Mouse (Mus musculus): ENCODE results near the gene Sfxn3. TPM values are rescaled to one million over a fixed set of nuclear protein-coding genes. Genes with fewer than 3 reads are reported as not detected.

Sfxn3 gene
- polyA plus RNA-seq, 1 experiment, result 43.4 TPM

GRCm38 (mm10) chr19:45045236-45045635, 2.1 kb upstream of the Sfxn3 start:
- no peak for TF ChIP-seq TCF12 (IDR thresholded peaks at IDR 0.05; ENCODE audit: insufficient read depth, poor library complexity, severe bottlenecking)
- TF ChIP-seq MYOG (IDR thresholded peaks at IDR 0.05; ENCODE audit: control insufficient read depth in 1 of 3, insufficient read depth in 1 of 3, insufficient read length in 2 of 3, low read depth in 2 of 3), result peak in 1 of 3 experiments; percentile 32
- Histone ChIP-seq H3K36me3 (ENCODE audit: control insufficient read depth, insufficient read depth) (peaks cover 14% of the 10 kb centered on the region), H3K79me2 (ENCODE audit: control insufficient read depth, insufficient read depth) (peaks cover 19% of the 10 kb centered on the region), H3K4me3 (peak overlapping the region; percentile 59), H3ac (ENCODE audit: control insufficient read depth, insufficient read length) (no peak overlapping the region), H3K4me2 (ENCODE audit: low read depth) (peak overlapping the region; percentile 90), H3K27me3 (ENCODE audit: control insufficient read depth, insufficient read depth, insufficient read length) (no peaks in the 10 kb centered on the region)

- Histone ChIP-seq H3K79me2 (ENCODE audit: control insufficient read depth, insufficient read depth) (peaks cover 22% of the 10 kb centered on the region), H3K36me3 (ENCODE audit: control insufficient read depth, insufficient read depth) (peaks cover 15% of the 10 kb centered on the region), H3K4me3 (peak within 1 kb of the TSS; percentile 59), H3K4me2 (ENCODE audit: low read depth) (peak within 1 kb of the TSS; percentile 90), H3K27me3 (ENCODE audit: control insufficient read depth, insufficient read depth, insufficient read length) (no peaks in the 10 kb centered on the region), H3ac (ENCODE audit: control insufficient read depth, insufficient read length) (no peak within 1 kb of the TSS)
- TF ChIP-seq POLR2AphosphoS2 (IDR thresholded peaks at IDR 0.05; ENCODE audit: insufficient read length, low read depth) (peak; percentile 22), MYOG (IDR thresholded peaks at IDR 0.05; ENCODE audit: control insufficient read depth in 1 of 3, insufficient read depth in 1 of 3, insufficient read length in 2 of 3, low read depth in 2 of 3) (no peak), CEBPB (IDR thresholded peaks at IDR 0.05; ENCODE audit: insufficient read depth, poor library complexity, severe bottlenecking) (0 out of 2 replicates have a peak, but pooled peaks have one; percentile 15)
Observed at GRCm38 (mm10) chr19:45045651-45046050, 1.7 kb upstream of the Sfxn3 start, which contains the start of gene Pdzd7. Gene Pdzd7, minus strand, starts transcription at chr19:45045717.

- H3K4me2 ChIP-seq (ENCODE audit: low read depth), result peak overlapping the region; percentile 90
- H3K4me3 ChIP-seq, result peak overlapping the region; percentile 59
- TF ChIP-seq POLR2A (IDR thresholded peaks at IDR 0.05; ENCODE audit: insufficient read length, low read depth), result peak; percentile 37
- peak in 1 of 3 experiments; percentile 0 for TF ChIP-seq MYOD1 (IDR thresholded peaks at IDR 0.05; ENCODE audit: control insufficient read depth in 1 of 3, insufficient read length in 2 of 3, low read depth in 2 of 3)
- no peak for TF ChIP-seq TCF3 (IDR thresholded peaks at IDR 0.05; ENCODE audit: insufficient read length, low read depth)
- peaks cover 15% of the 10 kb centered on the region for H3K36me3 ChIP-seq (ENCODE audit: control insufficient read depth, insufficient read depth)
- H3K79me2 ChIP-seq (ENCODE audit: control insufficient read depth, insufficient read depth), result peaks cover 22% of the 10 kb centered on the region
- no peak overlapping the region for H3ac ChIP-seq (ENCODE audit: control insufficient read depth, insufficient read length)
- no peaks in the 10 kb centered on the region for H3K27me3 ChIP-seq (ENCODE audit: control insufficient read depth, insufficient read depth, insufficient read length)
Observed at GRCm38 (mm10) chr19:45046523-45047321, 581 bp upstream of the Sfxn3 start.

GRCm38 (mm10) chr19:45047935-45048643, 786 bp downstream of the Sfxn3 start:
- TF ChIP-seq CEBPB (IDR thresholded peaks at IDR 0.05; ENCODE audit: insufficient read depth, poor library complexity, severe bottlenecking) (no peak), POLR2A (IDR thresholded peaks at IDR 0.05; ENCODE audit: insufficient read length, low read depth) (peak; percentile 4), USF1 (IDR thresholded peaks at IDR 0.05; ENCODE audit: low read depth) (peak; percentile 13)
- H3K27me3 ChIP-seq (ENCODE audit: control insufficient read depth, insufficient read depth, insufficient read length), result no peaks in the 10 kb centered on the region
- peak overlapping the region; percentile 90 for H3K4me2 ChIP-seq (ENCODE audit: low read depth)
- peak overlapping the region; percentile 59 for H3K4me3 ChIP-seq
- peak overlapping the region; percentile 26 for H3ac ChIP-seq (ENCODE audit: control insufficient read depth, insufficient read length)
- H3K79me2 ChIP-seq (ENCODE audit: control insufficient read depth, insufficient read depth), result peaks cover 22% of the 10 kb centered on the region
- H3K36me3 ChIP-seq (ENCODE audit: control insufficient read depth, insufficient read depth), result peaks cover 21% of the 10 kb centered on the region

GRCm38 (mm10) chr19:45048644-45049365, 1.5 kb downstream of the Sfxn3 start:
- Histone ChIP-seq H3K79me2 (ENCODE audit: control insufficient read depth, insufficient read depth) (peaks cover 22% of the 10 kb centered on the region), H3K27me3 (ENCODE audit: control insufficient read depth, insufficient read depth, insufficient read length) (no peaks in the 10 kb centered on the region), H3K4me3 (peak overlapping the region; percentile 59), H3K4me2 (ENCODE audit: low read depth) (peak overlapping the region; percentile 90), H3K36me3 (ENCODE audit: control insufficient read depth, insufficient read depth) (peaks cover 21% of the 10 kb centered on the region), H3ac (ENCODE audit: control insufficient read depth, insufficient read length) (peak overlapping the region; percentile 26)
- no peak for TF ChIP-seq MYOG (IDR thresholded peaks at IDR 0.05; ENCODE audit: control insufficient read depth in 1 of 3, insufficient read depth in 1 of 3, insufficient read length in 2 of 3, low read depth in 2 of 3)
- no peak for TF ChIP-seq TCF3 (IDR thresholded peaks at IDR 0.05; ENCODE audit: insufficient read length, low read depth)
- no peak for TF ChIP-seq REST (IDR thresholded peaks at IDR 0.05; ENCODE audit: insufficient read depth, insufficient read length)
- TF ChIP-seq SRF (IDR thresholded peaks at IDR 0.05; ENCODE audit: control insufficient read depth, insufficient read length, low read depth), result no peak
- no peak for TF ChIP-seq CEBPB (IDR thresholded peaks at IDR 0.05; ENCODE audit: insufficient read depth, poor library complexity, severe bottlenecking)
- no peak for TF ChIP-seq POLR2AphosphoS2 (IDR thresholded peaks at IDR 0.05; ENCODE audit: insufficient read length, low read depth)
- TF ChIP-seq MYOD1 (IDR thresholded peaks at IDR 0.05; ENCODE audit: control insufficient read depth in 1 of 3, insufficient read length in 2 of 3, low read depth in 2 of 3), result no peak
- no peak for TF ChIP-seq E2F4 (IDR thresholded peaks at IDR 0.05; ENCODE audit: insufficient read depth)
- no peak for TF ChIP-seq USF1 (IDR thresholded peaks at IDR 0.05; ENCODE audit: low read depth)
- TF ChIP-seq TCF12 (IDR thresholded peaks at IDR 0.05; ENCODE audit: insufficient read depth, poor library complexity, severe bottlenecking), result no peak
- TF ChIP-seq MAX (IDR thresholded peaks at IDR 0.05; ENCODE audit: low read depth), result no peak
- no peak for TF ChIP-seq POLR2A (IDR thresholded peaks at IDR 0.05; ENCODE audit: insufficient read length, low read depth)
